Mouse (Mus musculus) liver, embryonic 11.5 days (tissue): ENCODE data around the gene Nucb2. TPM values are rescaled to one million over a fixed set of nuclear protein-coding genes. Genes with fewer than 3 reads are reported as not detected.

Experiments used
- ATAC-seq: fragments of 200-750 bp; cut with Nextera tagmentation; replicated peaks from 2 replicates; pipeline ENCODE4 v1.8.0; 2017; ENCODE audit warnings: moderate number of reproducible peaks, mild to moderate bottlenecking, moderate TSS enrichment, moderate library complexity; ENCODE audit not compliant: low FRiP score
- DNase-seq: peaks from one replicate; pipeline ENCODE4 v3.0.0-alpha.2; 2017; ENCODE audit warnings: low spot score
- H3K27ac ChIP-seq: fragments of 300-500 bp; sonication (generic); 2 replicates; pipeline ENCODE4 v1.5.1; 2014; ENCODE audit warnings: mild to moderate bottlenecking, low read depth, low read length, control low read depth
- H3K27me3 ChIP-seq: fragments of 300-500 bp; sonication (generic); replicated peaks from 2 replicates; pipeline ENCODE4 v1.6.1; 2014; ENCODE audit warnings: low read length, mixed read lengths; ENCODE audit not compliant: control insufficient read depth, insufficient read depth
- H3K36me3 ChIP-seq: fragments of 300-500 bp; sonication (generic); 2 replicates; pipeline ENCODE4 v1.6.1; 2014; ENCODE audit warnings: mild to moderate bottlenecking, low read length, moderate library complexity, mixed read lengths; ENCODE audit not compliant: control insufficient read depth, insufficient read depth
- H3K4me1 ChIP-seq: fragments of 300-500 bp; sonication (generic); replicated peaks from 2 replicates; pipeline ENCODE4 v1.6.1; 2014; ENCODE audit warnings: low read length, mixed read lengths; ENCODE audit not compliant: control insufficient read depth, insufficient read depth
- H3K4me2 ChIP-seq: fragments of 300-500 bp; sonication (generic); 2 replicates; pipeline ENCODE4 v1.6.1; 2014; ENCODE audit warnings: mild to moderate bottlenecking, control low read depth, moderate library complexity
- H3K4me3 ChIP-seq: fragments of 300-500 bp; sonication (generic); 2 replicates; pipeline ENCODE4 v1.5.1; 2014; ENCODE audit warnings: low read depth, low read length, control low read depth
- H3K9ac ChIP-seq: fragments of 300-500 bp; sonication (generic); 2 replicates; pipeline ENCODE4 v1.6.1; 2014; ENCODE audit warnings: low read depth, low read length, control low read depth
- H3K9me3 ChIP-seq: fragments of 300-500 bp; sonication (generic); 2 replicates; pipeline ENCODE4 v1.6.1; 2016; ENCODE audit warnings: low read length, inconsistent platforms, mixed read lengths; ENCODE audit not compliant: control insufficient read depth
- WGBS: fragments of 180-500 bp; shearing (Covaris S2); extraction: QIAGEN DNeasy Blood & Tissue Kit; methylation state at CpG from one replicate; pipeline ENCODE4 v1.1.7; 2014; 5-methylcytosine and 5-hydroxymethylcytosine counted together
- polyA plus RNA-seq: library from polyadenylated mRNA; unstranded; fragments of >200 nt; fragmentation: Nextera tagmentation; extraction: Ambion mirVana; gene quantifications from 2 replicates; pipeline ENCODE4 v1.2.1, GENCODE M21; 2014

The Nucb2 gene
- polyA plus RNA-seq, 1 experiment from 2014 or later: 8.3 TPM

DNA sequence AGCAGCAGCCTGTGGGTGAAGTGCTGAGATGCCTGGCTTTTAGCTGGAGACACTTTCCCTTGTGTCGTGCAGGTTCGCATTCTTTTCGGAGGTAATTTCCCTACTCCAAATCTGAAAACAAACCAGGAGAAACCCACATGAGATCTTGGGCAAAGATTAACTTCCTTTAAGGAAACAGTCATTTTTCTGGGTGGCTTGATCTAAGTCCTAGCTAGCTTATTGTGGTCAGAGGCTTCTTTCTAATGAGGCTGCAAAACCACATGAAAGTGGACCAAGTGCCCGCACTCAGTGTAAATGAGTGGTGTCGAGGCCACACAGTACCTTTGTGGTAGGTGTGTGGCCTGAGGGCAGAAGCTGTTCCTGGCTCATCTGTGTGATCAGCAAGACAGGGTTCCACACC lies 20.0 kb upstream of the Nucb2 start:
- no peak overlapping the region for H3K4me3 ChIP-seq
- 43% methylated on average over 5 of the region's 5 CpGs for WGBS
- ATAC-seq: no peak
- no peaks in the 10 kb centered on the region for H3K4me1 ChIP-seq
- no peaks in the 10 kb centered on the region for H3K9me3 ChIP-seq
- no peak overlapping the region for H3K27ac ChIP-seq
- H3K9ac ChIP-seq: no peak overlapping the region
- H3K36me3 ChIP-seq: no peaks in the 10 kb centered on the region
- no peaks in the 10 kb centered on the region; the same call in 1 of the 2 replicates for H3K27me3 ChIP-seq
- no peak for DNase-seq
- no peak overlapping the region for H3K4me2 ChIP-seq

DNA sequence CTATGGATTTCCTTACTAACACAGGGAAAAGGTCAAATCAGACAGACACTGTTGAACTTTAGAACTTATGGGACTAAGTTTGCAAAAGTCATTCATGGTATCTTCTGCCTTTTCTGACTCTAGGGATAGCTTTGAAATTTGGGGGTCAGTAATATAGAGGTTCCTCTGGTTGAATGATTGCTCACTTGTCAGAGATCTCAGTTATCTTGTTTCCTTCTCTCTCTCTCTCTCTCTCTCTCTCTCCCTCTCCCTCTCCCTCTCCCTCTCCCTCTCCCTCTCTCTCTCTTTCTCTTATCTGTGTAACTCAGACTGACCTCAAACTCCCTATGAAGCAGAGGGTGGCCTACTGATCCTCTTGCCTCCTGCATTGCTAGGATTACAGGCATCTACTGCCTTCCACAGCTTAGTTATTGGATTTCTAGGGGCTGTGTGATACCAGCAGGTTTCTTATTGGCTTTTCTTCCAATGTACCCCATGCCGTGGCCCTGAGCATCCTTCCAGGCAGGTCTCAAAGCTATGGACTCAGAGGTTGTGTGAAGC lies 19.0 kb upstream of the Nucb2 start:
- no peak overlapping the region for H3K4me2 ChIP-seq
- H3K9ac ChIP-seq: no peak overlapping the region
- H3K27ac ChIP-seq: no peak overlapping the region
- H3K36me3 ChIP-seq: no peaks in the 10 kb centered on the region
- ATAC-seq (peak; percentile 54; the same call in 1 of the 2 replicates), DNase-seq (no peak)
- 56% methylated on average over 1 of the region's 1 CpGs for WGBS
- no peak overlapping the region for H3K4me3 ChIP-seq
- H3K4me1 ChIP-seq: no peaks in the 10 kb centered on the region
- no peaks in the 10 kb centered on the region for H3K9me3 ChIP-seq
- no peaks in the 10 kb centered on the region for H3K27me3 ChIP-seq

- no peak overlapping the region for H3K9ac ChIP-seq
- no peak overlapping the region for H3K4me3 ChIP-seq
- DNase-seq (no peak), ATAC-seq (no peak)
- no peaks in the 10 kb centered on the region for H3K36me3 ChIP-seq
- no peaks in the 10 kb centered on the region for H3K9me3 ChIP-seq
- no peak overlapping the region for H3K27ac ChIP-seq
- no peak overlapping the region for H3K4me2 ChIP-seq
- peaks cover 4% of the 10 kb centered on the region; the same call in 1 of the 2 replicates for H3K4me1 ChIP-seq
- WGBS: 63% methylated on average over 4 of the region's 4 CpGs
- H3K27me3 ChIP-seq: no peaks in the 10 kb centered on the region
These were observed 13.1 kb upstream of the Nucb2 start for GRCm38 (mm10) chr7:116491113-116491512.

GRCm38 (mm10) chr7:116493267-116494003 lies 10.7 kb upstream of the Nucb2 start:
- DNase-seq (no peak), ATAC-seq (peak; percentile 33; the same call in 1 of the 2 replicates)
- no peak overlapping the region for H3K27ac ChIP-seq
- H3K4me2 ChIP-seq: no peak overlapping the region
- H3K27me3 ChIP-seq: no peaks in the 10 kb centered on the region
- H3K9ac ChIP-seq: no peak overlapping the region
- WGBS: 54% methylated on average over 7 of the region's 7 CpGs
- peaks cover 4% of the 10 kb centered on the region; the same call in 1 of the 2 replicates for H3K4me1 ChIP-seq
- H3K9me3 ChIP-seq: no peaks in the 10 kb centered on the region
- H3K36me3 ChIP-seq: no peaks in the 10 kb centered on the region
- no peak overlapping the region for H3K4me3 ChIP-seq

GRCm38 (mm10) chr7:116494618-116495017 lies 9.6 kb upstream of the Nucb2 start:
- H3K9me3 ChIP-seq: no peaks in the 10 kb centered on the region
- no peaks in the 10 kb centered on the region for H3K27me3 ChIP-seq
- no peak for DNase-seq
- no peak overlapping the region for H3K9ac ChIP-seq
- no peak overlapping the region for H3K4me2 ChIP-seq
- 44% methylated on average over 5 of the region's 5 CpGs for WGBS
- peaks cover 4% of the 10 kb centered on the region; the same call in 1 of the 2 replicates for H3K4me1 ChIP-seq
- H3K4me3 ChIP-seq: no peak overlapping the region
- no peak overlapping the region; the same call in 1 of the 2 replicates for H3K27ac ChIP-seq
- peak; percentile 61; the same call in 1 of the 2 replicates for ATAC-seq
- no peaks in the 10 kb centered on the region for H3K36me3 ChIP-seq

DNA sequence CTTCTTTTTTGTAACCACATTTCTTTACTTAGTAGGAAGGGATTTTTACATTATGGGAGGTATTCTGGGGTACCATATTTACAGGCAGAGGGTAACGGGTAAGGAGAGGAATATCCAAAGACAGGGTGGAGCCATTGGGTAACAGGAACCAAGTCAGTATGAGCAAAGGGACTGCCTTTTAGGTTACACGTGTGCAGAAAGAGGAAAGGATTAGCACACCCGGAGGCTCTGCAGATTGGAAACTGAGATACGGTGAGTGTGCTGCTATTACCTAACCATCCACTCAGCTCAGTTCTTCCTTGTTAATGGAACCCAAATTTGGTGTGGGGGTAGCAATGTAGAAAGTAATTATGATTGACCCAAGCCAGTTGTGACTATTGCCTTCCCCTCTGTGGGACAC lies 7.4 kb upstream of the Nucb2 start:
- Histone ChIP-seq H3K4me2 (no peak overlapping the region), H3K4me1 (peaks cover 4% of the 10 kb centered on the region; the same call in 1 of the 2 replicates), H3K27ac (no peak overlapping the region), H3K9ac (no peak overlapping the region), H3K4me3 (no peak overlapping the region), H3K27me3 (no peaks in the 10 kb centered on the region), H3K36me3 (no peaks in the 10 kb centered on the region), H3K9me3 (no peaks in the 10 kb centered on the region)
- no peak for ATAC-seq
- 83% methylated on average over 4 of the region's 4 CpGs for WGBS
- no peak for DNase-seq

DNA sequence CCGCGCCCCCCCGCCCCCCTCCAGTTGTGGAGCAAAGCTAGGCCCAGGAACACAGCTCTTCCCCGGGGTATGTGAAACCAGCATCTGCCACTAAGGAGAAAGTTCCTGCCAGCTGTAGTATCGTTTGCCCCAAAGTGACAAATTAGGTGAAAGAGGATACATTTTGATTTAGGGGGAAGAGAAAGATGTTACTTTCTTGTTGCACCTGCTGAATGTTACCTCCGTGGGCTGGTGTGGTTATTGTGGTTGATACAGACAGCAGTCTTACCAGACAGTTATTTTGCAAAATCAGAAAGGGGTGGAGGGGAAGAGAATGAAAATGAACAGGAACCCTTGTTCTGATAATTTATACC lies 625 bp downstream of the Nucb2 start:
- ATAC-seq: no peak
- peaks cover 2% of the 10 kb centered on the region for H3K4me1 ChIP-seq
- H3K9ac ChIP-seq: peak overlapping the region; percentile 66
- DNase-seq: no peak
- H3K27ac ChIP-seq: no peak overlapping the region
- H3K27me3 ChIP-seq: no peaks in the 10 kb centered on the region
- no peaks in the 10 kb centered on the region for H3K9me3 ChIP-seq
- peak overlapping the region; percentile 71 for H3K4me3 ChIP-seq
- peak overlapping the region; percentile 98 for H3K4me2 ChIP-seq
- H3K36me3 ChIP-seq: 0 out of 2 replicates have a peak, but pooled peaks cover 2% of the 10 kb centered on the region
- WGBS: 3% methylated on average over 6 of the region's 6 CpGs

GRCm38 (mm10) chr7:116514030-116514429 lies 9.9 kb downstream of the Nucb2 start:
- H3K4me1 ChIP-seq: no peaks in the 10 kb centered on the region
- H3K4me2 ChIP-seq: no peak overlapping the region
- no peaks in the 10 kb centered on the region for H3K36me3 ChIP-seq
- no peaks in the 10 kb centered on the region for H3K9me3 ChIP-seq
- H3K4me3 ChIP-seq: no peak overlapping the region
- DNase-seq: no peak
- no peaks in the 10 kb centered on the region for H3K27me3 ChIP-seq
- ATAC-seq: no peak
- 82% methylated on average over 5 of the region's 5 CpGs for WGBS
- no peak overlapping the region for H3K27ac ChIP-seq
- no peak overlapping the region for H3K9ac ChIP-seq

- Histone ChIP-seq H3K27me3 (no peaks in the 10 kb centered on the region), H3K4me3 (no peak overlapping the region), H3K36me3 (no peaks in the 10 kb centered on the region), H3K9ac (no peak overlapping the region), H3K9me3 (no peaks in the 10 kb centered on the region), H3K27ac (no peak overlapping the region), H3K4me1 (no peaks in the 10 kb centered on the region), H3K4me2 (no peak overlapping the region)
- 78% methylated on average over 9 of the region's 9 CpGs for WGBS
- DNase-seq (no peak), ATAC-seq (no peak)
These were observed 10.4 kb downstream of the Nucb2 start for GRCm38 (mm10) chr7:116514546-116514945.
